Mouse (Mus musculus) myocyte (in vitro differentiated cells): Measurements from ENCODE around the gene Sapcd2.
A peak's percentile ranks its signal among the peaks of the same experiment; 100 is the strongest.

Experiments used
- E2F4 ChIP-seq: IDR thresholded peaks from one replicate; pipeline ENCODE4 v1.6.1; 2011; ENCODE audit warnings: mild to moderate bottlenecking, control low read depth, moderate library complexity; ENCODE audit not compliant: insufficient read depth
- POLR2AphosphoS2 ChIP-seq: IDR thresholded peaks from one replicate; pipeline ENCODE4 v1.6.1; 2011; ENCODE audit warnings: low read depth, control low read depth; ENCODE audit not compliant: insufficient read length
- TCF3 ChIP-seq: IDR thresholded peaks from one replicate; pipeline ENCODE4 v1.6.1; 2011; ENCODE audit warnings: low read depth, control low read depth; ENCODE audit not compliant: insufficient read length
- USF1 ChIP-seq: IDR thresholded peaks from one replicate; pipeline ENCODE4 v1.6.1; 2011; ENCODE audit warnings: low read depth, mild to moderate bottlenecking, control low read depth, moderate library complexity

- peak; percentile 39 for TF ChIP-seq TCF3
- TF ChIP-seq E2F4 = no peak
- peak; percentile 94 for TF ChIP-seq POLR2AphosphoS2
- TF ChIP-seq USF1 = peak; percentile 67
These were observed 6.9 kb upstream of the Sapcd2 start, which contains the start of gene Uap1l1 for GRCm38 (mm10) chr2:25365091-25365761.
